Mouse (Mus musculus) lung, embryonic 15.5 days (tissue): ENCODE results near the gene Cfap20. TPM values are rescaled to one million over a fixed set of nuclear protein-coding genes. Genes with fewer than 3 reads are reported as not detected.

Experiments
- ATAC-seq: fragments of 200-750 bp; cut with Nextera tagmentation; 2 replicates; pipeline ENCODE4 v1.8.0; 2017; ENCODE audit warnings: moderate number of reproducible peaks, borderline replicate concordance; ENCODE audit not compliant: low FRiP score, low TSS enrichment; ENCODE audit errors: extremely low read depth
- H3K27ac ChIP-seq: fragments of 300-500 bp; sonication (generic); 2 replicates; pipeline ENCODE4 v1.5.1; 2015; ENCODE audit warnings: moderate library complexity, mild to moderate bottlenecking, inconsistent platforms
- H3K27me3 ChIP-seq: fragments of 300-500 bp; sonication (generic); 2 replicates; pipeline ENCODE4 v1.6.1; 2015; ENCODE audit warnings: inconsistent platforms
- H3K36me3 ChIP-seq: fragments of 300-500 bp; sonication (generic); 2 replicates; pipeline ENCODE4 v1.6.1; 2015; ENCODE audit warnings: inconsistent platforms
- H3K4me1 ChIP-seq: fragments of 300-500 bp; sonication (generic); 2 replicates; pipeline ENCODE4 v1.6.1; 2015; ENCODE audit warnings: inconsistent platforms
- H3K4me2 ChIP-seq: fragments of 300-500 bp; sonication (generic); 2 replicates; pipeline ENCODE4 v1.6.1; 2015; ENCODE audit warnings: inconsistent platforms, mild to moderate bottlenecking, moderate library complexity
- H3K4me3 ChIP-seq: fragments of 300-500 bp; sonication (generic); 2 replicates; pipeline ENCODE4 v1.5.1; 2015; ENCODE audit warnings: mild to moderate bottlenecking, inconsistent platforms
- H3K9ac ChIP-seq: fragments of 300-500 bp; sonication (generic); 2 replicates; pipeline ENCODE4 v1.6.1; 2015; ENCODE audit warnings: inconsistent platforms
- H3K9me3 ChIP-seq: fragments of 300-500 bp; sonication (generic); 2 replicates; pipeline ENCODE4 v1.6.1; 2016; ENCODE audit warnings: inconsistent platforms
- WGBS: fragments of 180-500 bp; shearing (Covaris S2); methylation state at CpG from one replicate; pipeline ENCODE4 v1.1.7; 2015; 5-methylcytosine and 5-hydroxymethylcytosine counted together
- polyA plus RNA-seq: library from polyadenylated mRNA; unstranded; fragments of >200 nt; fragmentation: Nextera tagmentation; extraction: Ambion mirVana; gene quantifications from 2 replicates; pipeline ENCODE4 v1.2.1, GENCODE M21; 2015

Gene Cfap20
- polyA plus RNA-seq = 143 and 150 TPM in 2 replicates

- H3K9me3 ChIP-seq = no peaks in the 10 kb centered on the region
- peak within 1 kb of the TSS; percentile 89 for H3K27ac ChIP-seq
- peaks cover 33% of the 10 kb centered on the region for H3K4me1 ChIP-seq
- H3K4me3 ChIP-seq = peak within 1 kb of the TSS; percentile 96
- peak; percentile 97 for ATAC-seq
- WGBS = under 1% methylated on average over 50 of the region's 51 CpGs
- H3K36me3 ChIP-seq = no peaks in the 10 kb centered on the region
- peak within 1 kb of the TSS; percentile 97 for H3K9ac ChIP-seq
- H3K27me3 ChIP-seq = no peaks in the 10 kb centered on the region
- peak within 1 kb of the TSS; percentile 72 for H3K4me2 ChIP-seq
Measured at GRCm38 (mm10) chr8:95434686-95435439, at the start of gene Cfap20. Gene Cfap20, minus strand, starts transcription at chr8:95434869.

- peaks cover 63% of the 10 kb centered on the region for H3K36me3 ChIP-seq
- H3K4me2 ChIP-seq = no peak overlapping the region
- no peaks in the 10 kb centered on the region for H3K27me3 ChIP-seq
- H3K9ac ChIP-seq = no peak overlapping the region
- no peak overlapping the region for H3K27ac ChIP-seq
- WGBS = 98% methylated on average over 4 of the region's 4 CpGs
- H3K4me1 ChIP-seq = no peaks in the 10 kb centered on the region
- H3K9me3 ChIP-seq = no peaks in the 10 kb centered on the region
- ATAC-seq = no peak
- H3K4me3 ChIP-seq = no peak overlapping the region
Measured at GRCm38 (mm10) chr8:95470008-95470407, 35.3 kb upstream of the Cfap20 start.

- H3K27me3 ChIP-seq = no peaks in the 10 kb centered on the region
- 85% methylated on average over 3 of the region's 3 CpGs for WGBS
- H3K36me3 ChIP-seq = peaks cover 66% of the 10 kb centered on the region
Measured at GRCm38 (mm10) chr8:95468995-95469394, 34.3 kb upstream of the Cfap20 start.

GRCm38 (mm10) chr8:95466543-95466942 lies 31.9 kb upstream of the Cfap20 start:
- H3K4me1 ChIP-seq = no peaks in the 10 kb centered on the region
- H3K27me3 ChIP-seq = no peaks in the 10 kb centered on the region
- H3K4me3 ChIP-seq = no peak overlapping the region
- no peaks in the 10 kb centered on the region for H3K9me3 ChIP-seq
- no peak overlapping the region for H3K4me2 ChIP-seq
- peaks cover 46% of the 10 kb centered on the region for H3K36me3 ChIP-seq
- 82% methylated on average over 2 of the region's 2 CpGs for WGBS
- no peak for ATAC-seq
- no peak overlapping the region for H3K27ac ChIP-seq
- no peak overlapping the region for H3K9ac ChIP-seq

More at GRCm38 (mm10) chr8:95468995-95469394, 34.3 kb upstream of the Cfap20 start:
- Histone ChIP-seq H3K4me3 (no peak overlapping the region), H3K9ac (no peak overlapping the region), H3K4me1 (no peaks in the 10 kb centered on the region), H3K9me3 (no peaks in the 10 kb centered on the region), H3K4me2 (no peak overlapping the region), H3K27ac (no peak overlapping the region)
- ATAC-seq = no peak

- peaks cover 79% of the 10 kb centered on the region for H3K36me3 ChIP-seq
- H3K9ac ChIP-seq = no peak overlapping the region
- no peak for ATAC-seq
- H3K9me3 ChIP-seq = no peaks in the 10 kb centered on the region
- H3K27ac ChIP-seq = no peak overlapping the region
- WGBS = 62% methylated on average over 8 of the region's 8 CpGs
- H3K27me3 ChIP-seq = no peaks in the 10 kb centered on the region
- no peaks in the 10 kb centered on the region for H3K4me1 ChIP-seq
- H3K4me3 ChIP-seq = no peak overlapping the region
- H3K4me2 ChIP-seq = no peak overlapping the region
Measured at GRCm38 (mm10) chr8:95452518-95452917, 17.8 kb upstream of the Cfap20 start.

- no peak overlapping the region for H3K4me3 ChIP-seq
- ATAC-seq = no peak
- no peak overlapping the region for H3K27ac ChIP-seq
- H3K9ac ChIP-seq = no peak overlapping the region
- peaks cover 58% of the 10 kb centered on the region for H3K36me3 ChIP-seq
- no peaks in the 10 kb centered on the region for H3K4me1 ChIP-seq
- H3K9me3 ChIP-seq = no peaks in the 10 kb centered on the region
- H3K4me2 ChIP-seq = no peak overlapping the region
- H3K27me3 ChIP-seq = no peaks in the 10 kb centered on the region
- 93% methylated on average over 5 of the region's 5 CpGs for whole genome bisulfite sequencing
Measured at GRCm38 (mm10) chr8:95450271-95450670, 15.6 kb upstream of the Cfap20 start.

- no peak overlapping the region for H3K27ac ChIP-seq
- no peaks in the 10 kb centered on the region for H3K9me3 ChIP-seq
- no peak for ATAC-seq
- no peak overlapping the region for H3K9ac ChIP-seq
- no peaks in the 10 kb centered on the region for H3K4me1 ChIP-seq
- 86% methylated on average over 7 of the region's 7 CpGs for WGBS
- no peaks in the 10 kb centered on the region for H3K27me3 ChIP-seq
- peaks cover 34% of the 10 kb centered on the region for H3K36me3 ChIP-seq
- no peak overlapping the region for H3K4me2 ChIP-seq
- no peak overlapping the region for H3K4me3 ChIP-seq
Measured at GRCm38 (mm10) chr8:95447661-95448060, 13.0 kb upstream of the Cfap20 start.

GRCm38 (mm10) chr8:95445042-95445441 lies 10.4 kb upstream of the Cfap20 start:
- Histone ChIP-seq H3K9me3 (no peaks in the 10 kb centered on the region), H3K9ac (no peak overlapping the region), H3K36me3 (peaks cover 14% of the 10 kb centered on the region; the same call in 1 of the 2 replicates), H3K27ac (no peak overlapping the region), H3K4me1 (no peaks in the 10 kb centered on the region), H3K27me3 (no peaks in the 10 kb centered on the region), H3K4me3 (no peak overlapping the region), H3K4me2 (no peak overlapping the region)
- WGBS = 80% methylated on average over 4 of the region's 4 CpGs
- ATAC-seq = no peak

GRCm38 (mm10) chr8:95441491-95442039 lies 6.9 kb upstream of the Cfap20 start:
- H3K4me3 ChIP-seq = no peak overlapping the region
- H3K4me1 ChIP-seq = no peaks in the 10 kb centered on the region
- 35% methylated on average over 5 of the region's 5 CpGs for WGBS
- no peaks in the 10 kb centered on the region for H3K9me3 ChIP-seq
- H3K27me3 ChIP-seq = no peaks in the 10 kb centered on the region
- H3K4me2 ChIP-seq = no peak overlapping the region
- no peak; the same call in 1 of the 2 replicates for ATAC-seq
- H3K36me3 ChIP-seq = no peaks in the 10 kb centered on the region
- H3K27ac ChIP-seq = no peak overlapping the region
- H3K9ac ChIP-seq = no peak overlapping the region

- no peaks in the 10 kb centered on the region for H3K36me3 ChIP-seq
- no peaks in the 10 kb centered on the region for H3K27me3 ChIP-seq
- H3K4me1 ChIP-seq = no peaks in the 10 kb centered on the region
- WGBS = 50% methylated on average over 5 of the region's 5 CpGs
- H3K4me2 ChIP-seq = no peak overlapping the region
- no peak overlapping the region for H3K9ac ChIP-seq
- no peaks in the 10 kb centered on the region for H3K9me3 ChIP-seq
- H3K4me3 ChIP-seq = no peak overlapping the region
- H3K27ac ChIP-seq = no peak overlapping the region
- ATAC-seq = no peak
Measured at GRCm38 (mm10) chr8:95440168-95440709, 5.6 kb upstream of the Cfap20 start.

GRCm38 (mm10) chr8:95439421-95439820 lies 4.8 kb upstream of the Cfap20 start:
- Histone ChIP-seq H3K9ac (no peak overlapping the region), H3K27me3 (no peaks in the 10 kb centered on the region), H3K4me2 (no peak overlapping the region), H3K36me3 (no peaks in the 10 kb centered on the region), H3K9me3 (no peaks in the 10 kb centered on the region), H3K4me1 (no peaks in the 10 kb centered on the region), H3K4me3 (no peak overlapping the region), H3K27ac (no peak overlapping the region)
- no peak for ATAC-seq
- WGBS = 89% methylated on average over 2 of the region's 2 CpGs

- H3K4me2 ChIP-seq = no peak overlapping the region
- no peaks in the 10 kb centered on the region for H3K36me3 ChIP-seq
- ATAC-seq = no peak
- H3K4me3 ChIP-seq = no peak overlapping the region
- H3K27ac ChIP-seq = no peak overlapping the region
- no peaks in the 10 kb centered on the region for H3K27me3 ChIP-seq
- peaks cover 16% of the 10 kb centered on the region for H3K4me1 ChIP-seq
- 25% methylated on average over 5 of the region's 5 CpGs for WGBS
- H3K9me3 ChIP-seq = no peaks in the 10 kb centered on the region
- no peak overlapping the region for H3K9ac ChIP-seq
Measured at GRCm38 (mm10) chr8:95437341-95437992, 2.8 kb upstream of the Cfap20 start.
